Mouse (Mus musculus): ENCODE results near the gene Cldn3.

GRCm38 (mm10) chr5:134965852-134966821 is 19.9 kb upstream of the Cldn3 start:
- peak; percentile 29; the same call in 1 of the 2 replicates for TF ChIP-seq CTCF (IDR thresholded peaks at IDR 0.05; ENCODE audit: borderline replicate concordance, extremely low read depth, insufficient read depth, insufficient read length)
- no peak for TF ChIP-seq POLR2A (IDR thresholded peaks at IDR 0.05; ENCODE audit: borderline replicate concordance, extremely low read depth, insufficient read depth, insufficient read length, poor library complexity, severe bottlenecking)

Measured in brain, embryonic 14.5 days (tissue).